Mouse (Mus musculus) liver, postnatal 0 days (tissue): ENCODE measurements around the gene Atf7.

ENCODE experiments used
- CTCF ChIP-seq: sonication (generic); IDR thresholded peaks from 2 replicates; pipeline ENCODE4 v1.5.1; 2016; ENCODE audit warnings: antibody characterized with exemption, low read depth
- EP300 ChIP-seq: IDR thresholded peaks from 2 replicates; pipeline ENCODE4 v1.6.1; 2016; ENCODE audit warnings: antibody characterized with exemption, low read depth, mild to moderate bottlenecking

GRCm38 (mm10) chr15:102555581-102555980, 69.7 kb downstream of the Atf7 start:
- no peak for TF ChIP-seq CTCF
- no peak for TF ChIP-seq EP300
